Mouse (Mus musculus) spleen, postnatal 14 days (tissue): ENCODE data around the gene Klra1.
"Not testable (repeated sequence)": the region's sequence is repeated elsewhere in the genome, so short reads cannot be mapped to it uniquely, and the experiment has no call there.

Experiments
- DNase-seq, 2 experiments: peaks; one replicate each; pipeline ENCODE4 v3.0.0; 2021 to 2022; ENCODE audit warnings: low spot score in 2 of 2

Gene Klra1

DNA sequence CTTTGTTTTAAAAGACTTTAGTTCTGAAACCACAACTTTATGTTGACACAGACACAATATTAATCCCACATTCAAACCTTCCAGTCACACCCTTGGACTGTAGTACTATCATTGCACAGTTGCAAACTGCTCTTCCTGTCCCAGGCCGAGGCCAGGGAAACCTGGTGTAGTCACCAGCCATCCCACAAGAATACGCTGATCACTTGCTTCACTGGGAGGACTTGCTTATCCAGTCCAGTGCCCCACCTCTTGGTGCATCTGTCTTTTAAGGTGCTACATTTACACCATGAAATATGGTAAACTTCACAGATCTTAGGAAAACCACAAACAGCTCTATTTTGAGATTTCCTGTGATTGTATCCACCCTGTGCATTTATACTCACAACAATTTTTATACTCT is at the start of gene Klra1:
Klra1 (minus strand) TSS at position 125 of the 400 bp plus-strand sequence.
- no peak for DNase-seq

DNA sequence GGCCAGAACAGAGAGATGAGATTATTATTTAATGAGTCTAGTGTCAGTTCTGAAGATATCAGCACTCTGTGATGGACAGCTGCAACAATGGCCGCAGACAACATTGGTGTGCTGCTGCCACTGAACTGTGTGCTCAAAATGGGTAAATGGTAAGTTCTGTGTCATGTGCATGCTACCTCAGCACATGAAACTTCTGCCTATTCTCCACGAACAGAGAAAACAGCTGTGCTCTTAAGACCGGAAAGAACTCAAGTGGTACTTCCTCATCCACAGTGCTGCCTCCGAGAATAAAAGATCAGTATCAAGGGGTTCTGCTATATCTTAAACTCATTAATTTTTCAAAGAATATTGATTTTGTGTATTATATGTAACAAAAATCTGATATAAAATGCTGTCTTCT is 42.8 kb upstream of the Klra1 start:
- DNase-seq = no peak

- no peak for DNase-seq
Observed at GRCm38 (mm10) chr6:130419158-130419557, 32.5 kb upstream of the Klra1 start.

- DNase-seq = no peak
Observed at GRCm38 (mm10) chr6:130404882-130405281, 18.2 kb upstream of the Klra1 start.

GRCm38 (mm10) chr6:130385803-130386202 is 871 bp downstream of the Klra1 start:
- DNase-seq = no peak

DNA sequence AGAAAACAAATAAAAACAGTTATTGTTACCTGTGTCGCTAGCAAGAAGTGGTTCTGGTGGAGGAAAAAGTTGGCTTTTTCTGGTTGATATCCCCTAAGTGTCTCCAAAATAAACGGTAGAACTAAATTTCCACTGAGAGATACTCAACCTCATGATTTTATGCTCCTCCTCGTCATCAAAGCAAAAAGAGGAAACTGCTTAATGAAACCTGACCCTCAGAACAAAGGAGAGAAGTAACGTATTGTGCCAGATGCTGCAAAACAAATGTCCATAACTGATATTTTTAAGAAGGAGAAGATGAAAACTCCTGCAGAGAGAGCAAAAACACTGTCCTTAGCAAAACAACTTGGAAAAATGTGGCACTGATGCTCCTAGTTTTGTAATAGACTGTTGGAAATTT is 4.3 kb downstream of the Klra1 start:
- DNase-seq = no peak

- not testable (repeated sequence) for DNase-seq
Observed at GRCm38 (mm10) chr6:130345381-130345780, 41.3 kb downstream of the Klra1 start.

GRCm38 (mm10) chr6:130341973-130342372 is 44.7 kb downstream of the Klra1 start:
- DNase-seq = not testable (repeated sequence)

DNA sequence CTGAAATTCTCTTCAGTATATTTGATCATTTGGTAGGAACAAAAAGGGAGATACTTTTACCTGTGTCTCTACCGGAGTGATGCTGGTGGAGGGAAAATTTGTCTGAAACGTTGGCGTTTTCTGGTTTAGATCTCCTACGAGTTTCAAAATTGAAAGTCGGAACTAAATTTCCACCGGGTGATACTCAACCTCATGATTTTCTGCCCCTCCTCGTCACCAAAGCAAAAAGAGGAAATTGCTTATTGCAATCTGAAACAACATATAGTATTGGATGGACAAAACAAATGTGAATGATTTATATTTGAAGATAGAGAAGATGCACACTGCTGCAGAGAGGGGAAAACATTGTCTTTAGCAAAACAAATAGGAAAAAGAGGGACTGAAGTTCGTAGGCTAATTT is 49.3 kb downstream of the Klra1 start, which contains the start of gene Klra3:
Klra3 (minus strand) TSS at position 164 of the 400 bp plus-strand sequence.
- DNase-seq = no peak
